Mouse (Mus musculus): Measurements from ENCODE around the gene Gm7534.
"Not testable (repeated sequence)": the region's sequence is repeated elsewhere in the genome, so short reads cannot be mapped to it uniquely, and the experiment has no call there.

Gene Gm7534

GRCm38 (mm10) chr4:134203340-134203896 is 614 bp upstream of the Gm7534 start:
- no peak for DNase-seq (ENCODE audit: low spot score in 2 of 2)

GRCm38 (mm10) chr4:134199371-134199770 is 3.4 kb downstream of the Gm7534 start:
- no peak for DNase-seq (ENCODE audit: low spot score in 2 of 2)

- peak in 1 of 2 experiments; percentile 8 for DNase-seq (ENCODE audit: low spot score in 2 of 2)
Measured at GRCm38 (mm10) chr4:134186268-134186667, 16.5 kb downstream of the Gm7534 start.

- DNase-seq (ENCODE audit: low spot score in 2 of 2): no peak
Measured at GRCm38 (mm10) chr4:134185569-134185968, 17.2 kb downstream of the Gm7534 start.

GRCm38 (mm10) chr4:134183711-134184110 is 19.1 kb downstream of the Gm7534 start:
- no peak for DNase-seq (ENCODE audit: low spot score in 2 of 2)

GRCm38 (mm10) chr4:134181825-134182224 is 21.0 kb downstream of the Gm7534 start:
- DNase-seq (ENCODE audit: low spot score in 2 of 2): no peak

GRCm38 (mm10) chr4:134181112-134181511 is 21.7 kb downstream of the Gm7534 start:
- no peak for DNase-seq (ENCODE audit: low spot score in 2 of 2)

GRCm38 (mm10) chr4:134172391-134172790 is 30.4 kb downstream of the Gm7534 start:
- DNase-seq (ENCODE audit: low spot score in 2 of 2): no peak

GRCm38 (mm10) chr4:134166906-134167305 is 35.9 kb downstream of the Gm7534 start:
- DNase-seq (ENCODE audit: low spot score in 2 of 2): no peak

GRCm38 (mm10) chr4:134165548-134166465 is 37.0 kb downstream of the Gm7534 start:
- no peak for DNase-seq (ENCODE audit: low spot score in 2 of 2)

- no peak for DNase-seq (ENCODE audit: low spot score in 2 of 2)
Measured at GRCm38 (mm10) chr4:134165024-134165423, 37.8 kb downstream of the Gm7534 start.

GRCm38 (mm10) chr4:134164591-134164990 is 38.2 kb downstream of the Gm7534 start:
- no peak for DNase-seq (ENCODE audit: low spot score in 2 of 2)

GRCm38 (mm10) chr4:134160071-134160470 is 42.7 kb downstream of the Gm7534 start:
- peak; percentile 46 to 60 for DNase-seq (ENCODE audit: low spot score in 2 of 2)

GRCm38 (mm10) chr4:134158774-134159173 is 44.0 kb downstream of the Gm7534 start:
- no peak for DNase-seq (ENCODE audit: low spot score in 2 of 2)

GRCm38 (mm10) chr4:134157558-134157957 is 45.2 kb downstream of the Gm7534 start:
- no peak for DNase-seq (ENCODE audit: low spot score in 2 of 2)

- peak; percentile 29 to 51 for DNase-seq (ENCODE audit: low spot score in 2 of 2)
Measured at GRCm38 (mm10) chr4:134156744-134157143, 46.1 kb downstream of the Gm7534 start.

GRCm38 (mm10) chr4:134155961-134156465 is 46.8 kb downstream of the Gm7534 start:
- DNase-seq (ENCODE audit: low spot score in 2 of 2): peak in 1 of 2 experiments; percentile 32

- DNase-seq (ENCODE audit: low spot score in 2 of 2): no peak
Measured at GRCm38 (mm10) chr4:134155531-134155930, 47.3 kb downstream of the Gm7534 start.

GRCm38 (mm10) chr4:134154354-134154753 is 48.5 kb downstream of the Gm7534 start:
- peak; percentile 36 to 66 for DNase-seq (ENCODE audit: low spot score in 2 of 2)

GRCm38 (mm10) chr4:134153656-134154055 is 49.1 kb downstream of the Gm7534 start:
- no peak for DNase-seq (ENCODE audit: low spot score in 2 of 2)

GRCm38 (mm10) chr4:134152112-134152511 is 50.7 kb downstream of the Gm7534 start:
- no peak for DNase-seq (ENCODE audit: low spot score in 2 of 2)

GRCm38 (mm10) chr4:134149389-134149788 is 53.4 kb downstream of the Gm7534 start:
- no peak for DNase-seq (ENCODE audit: low spot score in 2 of 2)

- DNase-seq (ENCODE audit: low spot score in 2 of 2): not testable (repeated sequence)
Measured at GRCm38 (mm10) chr4:134144297-134144696, 58.5 kb downstream of the Gm7534 start.
